Mouse (Mus musculus) lung, postnatal 0 days (tissue): ENCODE results near the gene Rai14. TPM values are rescaled to one million over a fixed set of nuclear protein-coding genes. Genes with fewer than 3 reads are reported as not detected.

Experiments
- ATAC-seq: fragments of 200-750 bp; cut with Nextera tagmentation; 2 replicates; pipeline ENCODE4 v1.8.0; 2017; ENCODE audit warnings: moderate library complexity
- DNase-seq: peaks from one replicate; pipeline ENCODE4 v3.0.0-alpha.2; 2016; ENCODE audit warnings: low spot score
- H3K27ac ChIP-seq: fragments of 300-500 bp; sonication (generic); 2 replicates; pipeline ENCODE4 v1.5.1; 2014; ENCODE audit warnings: antibody characterized with exemption, mild to moderate bottlenecking, low read length, mixed read lengths
- H3K27me3 ChIP-seq: fragments of 300-500 bp; sonication (generic); replicated peaks from 2 replicates; pipeline ENCODE4 v1.6.1; 2014; ENCODE audit warnings: low read length, mixed read lengths; ENCODE audit not compliant: insufficient read depth
- H3K36me3 ChIP-seq: fragments of 300-500 bp; sonication (generic); 2 replicates; pipeline ENCODE4 v1.6.1; 2014; ENCODE audit warnings: low read length, mixed read lengths; ENCODE audit not compliant: insufficient read depth
- H3K4me1 ChIP-seq: fragments of 300-500 bp; sonication (generic); 2 replicates; pipeline ENCODE4 v1.6.1; 2014; ENCODE audit warnings: antibody characterized with exemption, low read depth, low read length, mixed read lengths; ENCODE audit not compliant: insufficient read depth
- H3K4me2 ChIP-seq: fragments of 300-500 bp; sonication (generic); replicated peaks from 2 replicates; pipeline ENCODE4 v1.6.1; 2014; ENCODE audit warnings: low read depth, mild to moderate bottlenecking, low read length, moderate library complexity, mixed read lengths
- H3K4me3 ChIP-seq: fragments of 300-500 bp; sonication (generic); 2 replicates; pipeline ENCODE4 v1.5.1; 2014; ENCODE audit warnings: low read depth, low read length
- H3K9ac ChIP-seq: fragments of 300-500 bp; sonication (generic); replicated peaks from 2 replicates; pipeline ENCODE4 v1.6.1; 2014; ENCODE audit warnings: low read depth, mild to moderate bottlenecking
- H3K9me3 ChIP-seq: fragments of 300-500 bp; sonication (generic); 2 replicates; pipeline ENCODE4 v1.6.1; 2016; ENCODE audit warnings: low read length, mixed read lengths
- CTCF ChIP-seq: IDR thresholded peaks from 2 replicates; pipeline ENCODE4 v1.5.1; 2016; ENCODE audit warnings: antibody characterized with exemption, mild to moderate bottlenecking
- EP300 ChIP-seq: IDR thresholded peaks from 2 replicates; pipeline ENCODE4 v1.6.1; 2016; ENCODE audit warnings: antibody characterized with exemption, mild to moderate bottlenecking, control low read depth
- WGBS: fragments of 180-500 bp; shearing (Covaris S2); extraction: QIAGEN DNeasy Blood & Tissue Kit; methylation state at CpG from one replicate; pipeline ENCODE4 v1.1.7; 2014; 5-methylcytosine and 5-hydroxymethylcytosine counted together
- polyA plus RNA-seq: library from polyadenylated mRNA; unstranded; fragments of >200 nt; fragmentation: Nextera tagmentation; extraction: Ambion mirVana; gene quantifications from 2 replicates; pipeline ENCODE4 v1.2.1, GENCODE M21; 2015

Gene Rai14
- polyA plus RNA-seq, 1 experiment from 2014 or later: 56.0 TPM

GRCm38 (mm10) chr15:10645101-10645500 is 69.3 kb downstream of the Rai14 start:
- Histone ChIP-seq H3K4me1 (0 out of 2 replicates have a peak, but pooled peaks cover 3% of the 10 kb centered on the region), H3K4me3 (no peak overlapping the region), H3K27ac (no peak overlapping the region), H3K36me3 (no peaks in the 10 kb centered on the region), H3K27me3 (no peaks in the 10 kb centered on the region), H3K4me2 (no peak overlapping the region), H3K9ac (no peak overlapping the region), H3K9me3 (no peaks in the 10 kb centered on the region)
- DNase-seq (no peak), ATAC-seq (no peak)
- WGBS: 59% methylated on average over 8 of the region's 8 CpGs
- TF ChIP-seq EP300 (no peak), CTCF (no peak)

GRCm38 (mm10) chr15:10643819-10644218 is 70.6 kb downstream of the Rai14 start:
- TF ChIP-seq EP300 (no peak), CTCF (no peak)
- 90% methylated on average over 3 of the region's 3 CpGs for WGBS
- H3K4me2 ChIP-seq: no peak overlapping the region
- DNase-seq: no peak
- no peak for ATAC-seq
- H3K9me3 ChIP-seq: no peaks in the 10 kb centered on the region
- no peak overlapping the region for H3K9ac ChIP-seq
- H3K27me3 ChIP-seq: no peaks in the 10 kb centered on the region
- no peaks in the 10 kb centered on the region for H3K36me3 ChIP-seq
- H3K4me3 ChIP-seq: no peak overlapping the region
- no peak overlapping the region for H3K27ac ChIP-seq
- H3K4me1 ChIP-seq: 0 out of 2 replicates have a peak, but pooled peaks cover 3% of the 10 kb centered on the region

DNA sequence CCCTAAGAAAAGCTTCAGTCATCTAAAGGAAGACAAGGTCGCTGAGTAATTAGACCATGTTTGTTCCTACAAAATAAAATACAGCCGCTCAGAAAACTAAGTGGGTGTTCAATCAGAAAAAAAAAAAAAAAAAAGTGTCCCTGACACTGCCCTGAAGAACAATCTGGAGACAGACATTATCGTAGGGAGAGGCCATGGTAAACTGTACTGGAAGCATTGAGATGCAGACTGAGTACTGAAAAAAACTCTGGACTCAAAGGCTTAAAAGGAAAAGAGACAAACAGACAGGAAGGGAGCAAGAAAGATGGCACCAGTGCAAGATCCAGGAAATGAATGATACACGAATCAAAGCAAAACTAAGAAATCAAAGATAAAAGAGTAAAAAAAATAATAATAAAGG is 71.2 kb downstream of the Rai14 start:
- Histone ChIP-seq H3K4me1 (0 out of 2 replicates have a peak, but pooled peaks cover 2% of the 10 kb centered on the region), H3K9me3 (no peaks in the 10 kb centered on the region), H3K27me3 (no peaks in the 10 kb centered on the region), H3K27ac (no peak overlapping the region), H3K9ac (no peak overlapping the region), H3K4me3 (no peak overlapping the region), H3K36me3 (no peaks in the 10 kb centered on the region), H3K4me2 (no peak overlapping the region)
- no peak for TF ChIP-seq CTCF
- TF ChIP-seq EP300: no peak
- ATAC-seq (no peak), DNase-seq (no peak)
- 57% methylated on average over 4 of the region's 4 CpGs for whole genome bisulfite sequencing

GRCm38 (mm10) chr15:10642419-10642818 is 72.0 kb downstream of the Rai14 start:
- TF ChIP-seq EP300: no peak
- TF ChIP-seq CTCF: no peak
- WGBS: 73% methylated on average over 5 of the region's 5 CpGs

DNA sequence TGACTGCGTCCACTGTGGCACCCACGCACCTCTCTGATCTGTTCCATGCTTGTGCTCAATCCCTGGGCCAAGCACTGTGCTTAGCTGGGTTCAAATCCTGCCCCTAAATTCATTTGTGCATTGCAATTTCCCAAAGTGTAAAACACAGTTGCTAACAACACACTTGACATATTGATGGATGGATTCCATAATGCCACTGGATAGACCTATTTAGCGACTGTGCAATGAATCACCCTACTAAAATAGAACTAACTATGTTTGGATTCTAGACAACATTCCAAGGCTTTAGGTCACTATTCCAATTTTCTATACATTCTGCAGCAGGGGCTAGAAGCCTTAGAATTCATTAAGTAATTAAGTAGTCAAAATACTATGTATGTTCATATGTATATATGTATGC is 73.7 kb downstream of the Rai14 start:
- TF ChIP-seq EP300: no peak
- no peak for TF ChIP-seq CTCF
- H3K4me2 ChIP-seq: no peak overlapping the region
- ATAC-seq: no peak
- DNase-seq: no peak
- 80% methylated on average over 3 of the region's 3 CpGs for WGBS
- no peaks in the 10 kb centered on the region for H3K9me3 ChIP-seq
- H3K27me3 ChIP-seq: no peaks in the 10 kb centered on the region
- H3K27ac ChIP-seq: no peak overlapping the region
- H3K36me3 ChIP-seq: no peaks in the 10 kb centered on the region
- no peak overlapping the region for H3K9ac ChIP-seq
- no peaks in the 10 kb centered on the region for H3K4me1 ChIP-seq
- H3K4me3 ChIP-seq: no peak overlapping the region

More at GRCm38 (mm10) chr15:10642419-10642818, 72.0 kb downstream of the Rai14 start:
- Histone ChIP-seq H3K9ac (no peak overlapping the region), H3K27me3 (no peaks in the 10 kb centered on the region), H3K4me2 (no peak overlapping the region), H3K36me3 (no peaks in the 10 kb centered on the region), H3K9me3 (no peaks in the 10 kb centered on the region), H3K4me3 (no peak overlapping the region), H3K4me1 (no peaks in the 10 kb centered on the region), H3K27ac (no peak overlapping the region)
- DNase-seq: no peak
- no peak for ATAC-seq

GRCm38 (mm10) chr15:10637251-10637793 is 77.1 kb downstream of the Rai14 start:
- no peaks in the 10 kb centered on the region for H3K27me3 ChIP-seq
- WGBS: 59% methylated on average over 6 of the region's 6 CpGs
- H3K9ac ChIP-seq: no peak overlapping the region
- no peak for TF ChIP-seq CTCF
- TF ChIP-seq EP300: no peak
- H3K4me2 ChIP-seq: no peak overlapping the region
- H3K36me3 ChIP-seq: no peaks in the 10 kb centered on the region
- ATAC-seq: no peak
- H3K4me1 ChIP-seq: peaks cover 3% of the 10 kb centered on the region; the same call in 1 of the 2 replicates
- no peak for DNase-seq
- no peak overlapping the region for H3K4me3 ChIP-seq
- no peak overlapping the region for H3K27ac ChIP-seq
- H3K9me3 ChIP-seq: no peaks in the 10 kb centered on the region

GRCm38 (mm10) chr15:10636844-10637243 is 77.6 kb downstream of the Rai14 start:
- no peak for TF ChIP-seq CTCF
- no peak for TF ChIP-seq EP300
- H3K9me3 ChIP-seq: no peaks in the 10 kb centered on the region
- ATAC-seq (no peak), DNase-seq (no peak)
- no peak overlapping the region for H3K4me2 ChIP-seq
- H3K36me3 ChIP-seq: 0 out of 2 replicates have a peak, but pooled peaks cover 4% of the 10 kb centered on the region
- WGBS: 68% methylated on average over 3 of the region's 3 CpGs
- H3K27me3 ChIP-seq: no peaks in the 10 kb centered on the region
- no peak overlapping the region for H3K4me3 ChIP-seq
- H3K27ac ChIP-seq: no peak overlapping the region
- H3K4me1 ChIP-seq: peaks cover 3% of the 10 kb centered on the region; the same call in 1 of the 2 replicates
- no peak overlapping the region for H3K9ac ChIP-seq
